Mouse (Mus musculus): ENCODE data around the gene Snrnp25. TPM values are rescaled to one million over a fixed set of nuclear protein-coding genes. Genes with fewer than 3 reads are reported as not detected.
A peak's percentile ranks its signal among the peaks of the same experiment; 100 is the strongest.

Snrnp25 gene
- polyA plus RNA-seq, 1 experiment from 2014 or later = 47.8 TPM

DNA sequence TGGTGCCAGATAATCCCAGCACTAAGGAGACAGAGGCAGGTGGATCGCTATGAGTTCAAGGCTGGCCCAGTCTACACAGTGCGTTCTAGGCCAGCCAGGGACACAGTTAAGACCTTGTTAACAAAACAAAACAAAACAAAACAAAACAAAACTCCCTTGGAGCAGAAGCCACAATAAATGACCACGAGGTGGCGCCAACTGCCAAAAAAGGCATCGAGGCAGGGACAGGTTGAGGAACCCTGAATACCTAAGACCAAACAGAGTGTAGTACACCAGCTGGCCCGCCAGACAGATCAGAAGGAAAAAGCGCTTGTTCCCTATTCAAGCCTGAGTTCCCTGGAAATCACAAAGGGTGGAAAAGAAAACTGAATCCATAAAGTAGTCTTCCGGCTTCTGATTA, 11.6 kb downstream of the Snrnp25 start:
- no peak for ATAC-seq (ENCODE audit: insufficient number of reproducible peaks, low FRiP score, low TSS enrichment, low read depth)
- peaks cover 45% of the 10 kb centered on the region for H3K36me3 ChIP-seq
- H3K4me1 ChIP-seq = peaks cover 38% of the 10 kb centered on the region
- no peaks in the 10 kb centered on the region for H3K9me3 ChIP-seq (replicated peaks)
- H3K9ac ChIP-seq = no peak overlapping the region
- H3K4me3 ChIP-seq (replicated peaks) = no peak overlapping the region
- no peak overlapping the region for H3K27ac ChIP-seq (replicated peaks)
- no peak overlapping the region for H3K4me2 ChIP-seq (replicated peaks)
- no peaks in the 10 kb centered on the region for H3K27me3 ChIP-seq
- WGBS = 26% methylated on average over 8 of the region's 8 CpGs

DNA sequence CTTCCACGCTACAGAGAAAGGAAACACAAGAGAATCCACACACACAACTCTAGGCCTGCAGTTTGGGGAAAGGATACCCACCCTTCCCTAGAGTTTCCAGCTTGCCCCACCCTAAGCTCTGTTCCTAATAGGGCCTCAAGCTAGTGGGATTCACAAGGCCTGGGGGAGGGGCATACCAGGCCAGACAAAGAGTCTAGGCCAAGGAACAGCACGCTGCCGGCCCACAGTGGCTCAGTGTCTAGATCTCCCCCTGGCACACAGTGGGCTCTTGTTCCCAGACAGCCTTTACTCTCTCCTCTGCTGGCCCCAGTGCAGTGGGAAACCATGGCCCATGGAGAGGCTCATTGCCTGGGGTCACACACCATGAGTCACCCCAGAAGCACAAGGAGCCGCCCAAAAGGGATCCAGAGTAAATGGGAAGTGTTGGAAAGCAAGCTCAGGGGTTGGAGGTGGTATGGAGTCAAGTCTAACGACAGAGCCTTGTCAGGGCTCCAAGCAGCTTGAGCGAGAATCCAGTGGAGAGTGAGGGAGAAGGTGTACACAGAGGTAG, 13.4 kb downstream of the Snrnp25 start:
- H3K4me2 ChIP-seq (replicated peaks) = peak overlapping the region; percentile 60
- no peaks in the 10 kb centered on the region for H3K27me3 ChIP-seq
- H3K9me3 ChIP-seq (replicated peaks) = no peaks in the 10 kb centered on the region
- no peak overlapping the region for H3K9ac ChIP-seq
- no peak overlapping the region for H3K4me3 ChIP-seq (replicated peaks)
- peaks cover 52% of the 10 kb centered on the region for H3K4me1 ChIP-seq
- ATAC-seq (ENCODE audit: insufficient number of reproducible peaks, low FRiP score, low TSS enrichment, low read depth) = no peak
- peaks cover 28% of the 10 kb centered on the region for H3K36me3 ChIP-seq
- H3K27ac ChIP-seq (replicated peaks) = peak overlapping the region; percentile 58; the same call in 1 of the 2 replicates
- 35% methylated on average over 6 of the region's 6 CpGs for WGBS

GRCm38 (mm10) chr11:32219287-32219686, 14.1 kb downstream of the Snrnp25 start:
- Histone ChIP-seq H3K27me3 (no peaks in the 10 kb centered on the region), H3K4me3 (replicated peaks) (no peak overlapping the region; the same call in 1 of the 2 replicates), H3K9ac (no peak overlapping the region), H3K36me3 (peaks cover 21% of the 10 kb centered on the region), H3K4me1 (peaks cover 59% of the 10 kb centered on the region), H3K9me3 (replicated peaks) (no peaks in the 10 kb centered on the region), H3K4me2 (replicated peaks) (peak overlapping the region; percentile 60), H3K27ac (replicated peaks) (0 out of 2 replicates have a peak overlapping the region, but pooled peaks have one; percentile 58)
- WGBS = 87% methylated on average over 10 of the region's 10 CpGs
- ATAC-seq (ENCODE audit: insufficient number of reproducible peaks, low FRiP score, low TSS enrichment, low read depth) = no peak

DNA sequence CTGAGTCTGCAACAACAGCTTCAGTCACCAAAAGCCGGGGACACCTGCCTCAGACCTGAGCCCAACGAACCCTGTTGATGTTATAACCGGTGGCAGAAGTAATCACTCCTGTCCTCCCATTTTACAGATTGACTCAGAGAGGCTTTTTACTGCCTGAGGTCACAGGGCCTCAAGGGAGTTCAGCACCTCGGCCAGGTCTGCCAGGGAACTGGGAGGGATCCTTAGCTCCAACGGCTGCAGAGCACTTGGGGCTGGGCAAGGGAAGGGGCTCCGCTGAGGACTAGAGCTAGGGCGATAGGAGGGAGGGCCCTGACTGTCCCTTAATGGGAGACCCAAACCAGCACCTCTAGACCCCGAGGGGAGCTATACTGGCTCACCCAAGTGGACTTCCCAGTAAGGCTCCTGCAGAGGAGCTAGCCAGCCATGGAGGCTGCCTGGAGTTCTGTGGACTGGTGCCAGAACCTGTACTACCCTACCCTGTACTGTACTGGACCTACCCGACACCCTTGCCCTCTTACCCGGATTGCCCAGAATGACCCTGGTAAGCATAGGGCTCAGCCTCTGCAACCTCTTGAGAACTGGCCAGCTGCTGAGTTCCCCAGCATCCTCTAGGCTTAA, 15.5 kb downstream of the Snrnp25 start:
- H3K27me3 ChIP-seq = no peaks in the 10 kb centered on the region
- H3K4me2 ChIP-seq (replicated peaks) = peak overlapping the region; percentile 60
- H3K36me3 ChIP-seq = peaks cover 7% of the 10 kb centered on the region
- peaks cover 73% of the 10 kb centered on the region for H3K4me1 ChIP-seq
- no peaks in the 10 kb centered on the region for H3K9me3 ChIP-seq (replicated peaks)
- ATAC-seq (ENCODE audit: insufficient number of reproducible peaks, low FRiP score, low TSS enrichment, low read depth) = peak; percentile 3; the same call in 1 of the 2 replicates
- H3K27ac ChIP-seq (replicated peaks) = peak overlapping the region; percentile 92
- WGBS = 33% methylated on average over 10 of the region's 10 CpGs
- peak overlapping the region; percentile 74 for H3K9ac ChIP-seq
- H3K4me3 ChIP-seq (replicated peaks) = peak overlapping the region; percentile 87

GRCm38 (mm10) chr11:32221225-32221950, 16.2 kb downstream of the Snrnp25 start:
- ATAC-seq (ENCODE audit: insufficient number of reproducible peaks, low FRiP score, low TSS enrichment, low read depth) = peak; percentile 71
- H3K27me3 ChIP-seq = no peaks in the 10 kb centered on the region
- H3K4me1 ChIP-seq = peaks cover 78% of the 10 kb centered on the region
- no peaks in the 10 kb centered on the region for H3K9me3 ChIP-seq (replicated peaks)
- H3K9ac ChIP-seq = peak overlapping the region; percentile 74
- peak overlapping the region; percentile 60 for H3K4me2 ChIP-seq (replicated peaks)
- under 1% methylated on average over 46 of the region's 46 CpGs for WGBS
- no peaks in the 10 kb centered on the region for H3K36me3 ChIP-seq
- H3K27ac ChIP-seq (replicated peaks) = peak overlapping the region; percentile 92
- H3K4me3 ChIP-seq (replicated peaks) = peak overlapping the region; percentile 87

DNA sequence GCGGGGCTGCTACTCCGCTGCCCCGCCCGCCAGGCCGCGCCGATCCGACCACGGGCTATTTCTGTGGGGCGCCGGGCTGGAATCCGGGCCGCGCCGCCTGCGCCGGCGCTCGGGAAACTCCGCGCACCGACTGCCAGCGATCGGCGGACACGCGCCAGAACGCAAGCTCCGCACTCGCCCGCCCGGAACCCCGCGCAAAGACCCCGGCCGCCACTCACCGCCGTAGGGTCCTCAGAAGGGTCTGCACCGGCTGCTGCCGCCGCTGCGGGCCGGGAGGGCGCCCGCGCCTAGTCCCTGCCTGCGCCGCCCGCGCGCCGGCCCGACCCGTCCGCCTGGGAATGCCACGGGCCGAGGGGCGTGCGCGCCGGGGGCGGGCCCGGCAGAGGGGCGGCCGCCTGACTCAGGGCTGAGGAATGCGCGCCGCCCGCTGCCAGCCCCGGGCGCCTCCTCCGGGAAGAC, 16.8 kb downstream of the Snrnp25 start, which contains the start of gene Rhbdf1:
Gene Rhbdf1, minus strand, starts transcription at position 350 of the 459 bp plus-strand sequence.
- Histone ChIP-seq H3K9ac (peak within 1 kb of the TSS; percentile 74), H3K36me3 (no peaks in the 10 kb centered on the region), H3K27ac (replicated peaks) (peak within 1 kb of the TSS; percentile 92), H3K4me1 (peaks cover 83% of the 10 kb centered on the region), H3K4me3 (replicated peaks) (peak within 1 kb of the TSS; percentile 87), H3K27me3 (no peaks in the 10 kb centered on the region), H3K9me3 (replicated peaks) (no peaks in the 10 kb centered on the region), H3K4me2 (replicated peaks) (peak within 1 kb of the TSS; percentile 60)
- peak; percentile 65 for ATAC-seq (ENCODE audit: insufficient number of reproducible peaks, low FRiP score, low TSS enrichment, low read depth)
- WGBS = under 1% methylated on average over 49 of the region's 72 CpGs

DNA sequence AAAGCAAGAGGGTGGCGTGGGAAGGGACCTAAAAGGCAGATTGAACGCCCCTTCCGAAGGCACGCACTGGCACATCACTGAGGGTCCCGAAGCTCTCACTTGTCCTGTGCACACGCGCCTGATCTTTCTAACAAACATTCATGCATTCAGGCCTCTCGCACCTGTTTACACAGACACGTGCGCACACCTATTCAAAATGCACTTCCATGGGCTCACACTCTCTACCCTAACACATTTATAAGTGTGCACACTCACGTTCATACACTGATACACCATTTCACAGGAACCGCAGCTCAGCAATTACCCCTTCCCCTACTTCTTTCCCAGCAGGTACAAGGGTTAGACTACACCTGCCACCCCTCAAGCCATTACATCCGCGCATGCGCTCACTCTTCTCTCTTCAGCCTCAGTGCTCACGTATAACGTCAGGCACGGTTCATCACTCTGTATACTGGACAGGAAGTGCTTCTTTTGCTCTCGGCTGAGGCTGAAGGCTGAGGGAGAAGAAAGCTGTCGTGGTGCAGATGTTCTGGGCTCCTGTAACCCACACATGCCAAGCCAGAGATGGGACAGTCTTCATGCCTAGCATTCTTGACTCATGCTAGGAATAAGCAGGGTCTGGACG, 17.5 kb downstream of the Snrnp25 start:
- peak overlapping the region; percentile 92 for H3K27ac ChIP-seq (replicated peaks)
- peak overlapping the region; percentile 87 for H3K4me3 ChIP-seq (replicated peaks)
- peaks cover 87% of the 10 kb centered on the region for H3K4me1 ChIP-seq
- ATAC-seq (ENCODE audit: insufficient number of reproducible peaks, low FRiP score, low TSS enrichment, low read depth) = no peak
- WGBS = 6% methylated on average over 21 of the region's 21 CpGs
- no peaks in the 10 kb centered on the region for H3K36me3 ChIP-seq
- H3K4me2 ChIP-seq (replicated peaks) = peak overlapping the region; percentile 60
- no peaks in the 10 kb centered on the region for H3K9me3 ChIP-seq (replicated peaks)
- peak overlapping the region; percentile 74; the same call in 1 of the 2 replicates for H3K9ac ChIP-seq
- no peaks in the 10 kb centered on the region for H3K27me3 ChIP-seq

GRCm38 (mm10) chr11:32223297-32223967, 18.2 kb downstream of the Snrnp25 start:
- H3K4me2 ChIP-seq (replicated peaks) = no peak overlapping the region
- no peaks in the 10 kb centered on the region for H3K9me3 ChIP-seq (replicated peaks)
- no peak for ATAC-seq (ENCODE audit: insufficient number of reproducible peaks, low FRiP score, low TSS enrichment, low read depth)
- H3K4me3 ChIP-seq (replicated peaks) = no peak overlapping the region
- H3K9ac ChIP-seq = no peak overlapping the region
- H3K27me3 ChIP-seq = no peaks in the 10 kb centered on the region
- H3K27ac ChIP-seq (replicated peaks) = peak overlapping the region; percentile 94
- H3K4me1 ChIP-seq = peaks cover 84% of the 10 kb centered on the region
- WGBS = 67% methylated on average over 4 of the region's 4 CpGs
- peaks cover 4% of the 10 kb centered on the region; the same call in 1 of the 2 replicates for H3K36me3 ChIP-seq

GRCm38 (mm10) chr11:32224468-32225139, 19.4 kb downstream of the Snrnp25 start:
- peaks cover 72% of the 10 kb centered on the region for H3K4me1 ChIP-seq
- no peak overlapping the region for H3K4me3 ChIP-seq (replicated peaks)
- WGBS = 13% methylated on average over 4 of the region's 4 CpGs
- H3K9me3 ChIP-seq (replicated peaks) = no peaks in the 10 kb centered on the region
- H3K4me2 ChIP-seq (replicated peaks) = peak overlapping the region; percentile 30
- no peaks in the 10 kb centered on the region for H3K27me3 ChIP-seq
- peaks cover 15% of the 10 kb centered on the region; the same call in 1 of the 2 replicates for H3K36me3 ChIP-seq
- peak overlapping the region; percentile 94 for H3K27ac ChIP-seq (replicated peaks)
- ATAC-seq (ENCODE audit: insufficient number of reproducible peaks, low FRiP score, low TSS enrichment, low read depth) = peak; percentile 37; the same call in 1 of the 2 replicates
- peak overlapping the region; percentile 13; the same call in 1 of the 2 replicates for H3K9ac ChIP-seq

All from embryonic facial prominence, embryonic 15.5 days (tissue).